Mouse (Mus musculus): ENCODE data around the gene Sfn.
A peak's percentile ranks its signal among the peaks of the same experiment; 100 is the strongest.

Gene Sfn

DNA sequence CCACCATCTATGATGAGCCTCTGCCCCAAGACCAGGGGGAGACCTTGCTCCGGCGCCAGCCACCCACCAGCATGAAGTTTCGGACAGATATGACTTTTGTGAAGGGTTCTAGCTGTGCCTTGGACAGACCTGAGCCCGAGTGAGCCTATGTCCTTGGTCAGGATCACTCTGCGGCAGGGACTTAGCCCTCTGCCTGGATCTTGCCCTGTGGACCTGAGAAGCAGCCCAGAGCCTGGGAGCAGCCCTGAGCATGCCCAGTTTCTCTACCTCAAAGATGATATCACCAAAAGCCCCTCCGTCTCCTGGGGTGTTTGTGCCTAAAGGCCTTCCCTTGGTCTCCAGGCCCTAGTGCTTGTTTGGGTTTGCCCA, 18.3 kb downstream of the Sfn start:
- DNase-seq (ENCODE audit: low spot score in 2 of 2) = no peak

DNA sequence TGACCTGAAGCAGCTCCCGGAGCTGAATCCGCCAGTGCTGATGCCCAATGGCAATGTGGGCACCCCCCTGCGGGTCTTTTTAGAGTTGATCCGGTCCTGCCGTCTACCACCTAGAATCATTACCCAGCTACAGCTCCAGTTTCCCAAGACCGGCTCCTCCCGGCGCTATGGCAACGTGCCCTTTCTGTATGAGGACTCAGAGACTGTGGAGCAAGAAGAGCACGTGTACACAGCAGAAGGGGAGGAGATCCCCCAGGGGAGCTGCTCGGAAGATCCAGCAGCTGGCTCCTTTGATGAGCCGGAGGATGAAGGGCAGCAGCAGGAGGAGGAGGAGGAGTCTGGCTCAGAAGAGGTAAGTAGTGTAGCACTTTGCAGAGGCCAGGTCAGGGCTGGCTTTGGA, 24.0 kb downstream of the Sfn start:
- no peak for DNase-seq (ENCODE audit: low spot score in 2 of 2)

DNA sequence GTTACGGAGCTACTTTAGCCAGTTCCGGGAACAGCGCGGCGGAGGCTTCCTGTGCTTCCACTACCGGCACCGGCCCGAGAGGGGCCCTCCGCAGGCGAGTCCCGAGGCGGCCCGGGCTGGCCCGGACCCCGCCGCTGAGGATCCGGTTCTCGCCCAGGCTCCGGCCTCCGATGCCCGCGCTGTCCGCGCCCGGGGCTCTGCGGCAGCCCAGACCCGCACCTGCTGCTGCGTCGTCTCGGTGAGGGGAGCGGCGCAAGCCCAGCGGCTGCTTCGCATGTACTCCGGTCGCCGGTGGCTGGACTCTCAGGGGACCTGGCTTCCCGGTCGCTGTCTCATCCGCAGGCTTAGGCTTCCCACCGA, 27.1 kb downstream of the Sfn start:
- DNase-seq (ENCODE audit: low spot score in 2 of 2) = no peak

DNA sequence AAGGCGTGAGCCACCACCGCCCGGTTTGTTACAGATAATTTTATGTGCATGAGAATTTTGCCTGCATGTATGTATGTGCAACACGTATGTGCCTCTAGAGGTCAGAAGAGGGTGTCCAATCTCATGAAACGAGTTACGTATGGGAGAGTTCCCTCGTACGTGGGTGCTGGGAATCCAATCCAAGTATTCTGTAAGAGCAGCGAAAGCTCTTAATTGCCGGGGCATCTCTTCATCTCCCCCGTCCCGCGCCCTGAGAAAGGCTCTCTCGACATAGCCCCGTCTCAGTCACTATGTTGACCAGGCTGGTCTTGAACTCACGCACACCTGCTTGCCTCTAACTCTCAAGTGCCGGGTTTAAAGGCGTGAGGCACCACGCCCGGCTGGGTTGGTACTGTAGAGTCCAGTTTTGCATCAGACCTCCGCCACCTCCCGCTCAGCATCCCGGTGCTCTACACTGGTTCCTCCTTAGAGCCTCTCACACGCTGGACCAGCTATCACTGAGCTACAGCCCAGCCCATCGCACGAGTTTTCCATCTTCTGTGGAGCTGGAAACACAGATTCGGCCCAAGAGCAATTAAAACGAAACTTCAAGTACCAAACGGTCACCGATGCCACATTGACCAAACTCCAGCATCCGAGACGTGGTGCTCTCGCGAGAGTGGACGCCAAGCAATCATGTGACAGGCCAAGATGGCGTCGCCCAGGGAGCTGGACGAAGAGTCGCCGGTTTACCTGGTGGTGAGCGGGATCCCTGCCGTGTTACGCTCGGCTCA, 27.7 kb downstream of the Sfn start, which contains the start of gene Gpatch3:
TSS of gene Gpatch3 (plus strand) at position 676 of the 773 bp plus-strand sequence.
- DNase-seq (ENCODE audit: low spot score in 2 of 2) = peak; percentile 71 to 79

DNA sequence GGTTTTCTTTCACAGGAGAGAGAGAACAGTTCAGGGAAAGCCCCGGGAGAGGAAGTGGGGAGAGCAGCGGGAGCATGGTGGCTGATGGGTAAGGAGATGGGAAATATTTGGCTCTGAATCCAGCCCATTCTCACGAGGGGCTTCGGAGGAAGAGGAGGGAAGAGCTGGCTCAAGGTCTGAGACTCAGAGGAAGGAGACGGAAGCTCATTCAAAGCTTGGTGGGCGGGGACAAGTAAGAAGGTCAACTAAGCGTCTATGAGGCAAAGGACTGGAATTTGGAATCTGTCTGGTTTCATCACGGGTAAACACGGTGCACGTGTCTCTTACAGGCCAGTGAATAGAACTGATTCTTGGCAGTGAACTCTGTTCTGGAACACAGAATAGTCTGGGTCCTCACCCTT, 31.9 kb downstream of the Sfn start:
- no peak for DNase-seq (ENCODE audit: low spot score in 2 of 2)

DNA sequence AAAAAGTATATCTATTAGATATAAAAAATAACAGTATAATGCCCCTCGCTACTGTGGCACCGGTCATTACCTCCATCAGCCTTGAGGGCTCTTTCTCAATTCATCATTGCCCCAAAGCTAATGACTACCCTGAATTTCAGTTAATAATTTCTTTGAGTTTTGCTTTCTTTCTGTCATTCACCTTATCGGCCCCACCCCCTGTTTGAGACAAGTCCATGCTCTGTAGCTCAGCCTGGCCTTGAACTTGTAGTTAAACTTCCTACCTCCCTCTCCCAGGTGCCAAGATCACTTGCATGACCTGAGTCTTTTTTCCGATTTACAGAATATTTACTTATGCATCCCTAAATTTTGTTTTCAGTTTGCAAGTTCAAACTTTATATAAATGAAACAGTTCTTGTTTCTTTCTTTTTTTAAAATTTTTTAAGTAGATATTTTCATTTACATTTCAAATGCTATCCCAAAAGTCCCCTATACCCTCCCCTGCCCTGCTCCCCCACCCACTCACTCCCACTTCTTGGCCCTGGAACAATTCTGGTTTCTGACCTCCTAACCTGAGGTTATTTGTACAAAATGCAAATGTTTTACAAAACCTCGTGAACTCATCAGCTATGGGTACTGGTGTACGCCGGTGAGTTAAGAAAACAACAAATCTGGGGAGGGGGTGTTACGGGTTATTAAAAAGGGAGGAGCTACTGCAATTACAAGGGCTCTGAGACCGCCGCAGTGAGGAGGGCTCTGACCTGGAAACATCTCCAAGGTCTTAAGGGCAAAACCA, 32.5 kb downstream of the Sfn start:
- DNase-seq (ENCODE audit: low spot score in 2 of 2) = no peak

DNA sequence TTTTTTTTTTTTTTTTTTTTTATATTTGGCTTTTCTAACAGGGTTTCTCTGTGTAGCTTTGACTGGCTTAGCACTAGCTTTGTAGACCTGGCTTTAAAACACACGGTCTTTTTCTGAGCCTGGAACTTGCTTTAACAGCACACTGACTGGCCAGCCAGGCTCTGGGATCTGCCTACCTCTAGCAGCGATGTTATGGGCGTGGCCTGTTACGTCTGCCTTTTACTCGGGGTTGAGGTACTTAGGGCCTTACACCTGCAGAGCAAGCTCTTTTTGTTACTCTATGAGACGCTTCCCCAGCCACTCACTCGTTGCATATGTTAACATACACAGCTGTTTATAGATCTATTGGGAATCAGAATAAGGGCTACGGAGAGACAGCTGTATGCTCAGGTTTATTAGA, 34.7 kb downstream of the Sfn start:
- no peak for DNase-seq (ENCODE audit: low spot score in 2 of 2)

DNA sequence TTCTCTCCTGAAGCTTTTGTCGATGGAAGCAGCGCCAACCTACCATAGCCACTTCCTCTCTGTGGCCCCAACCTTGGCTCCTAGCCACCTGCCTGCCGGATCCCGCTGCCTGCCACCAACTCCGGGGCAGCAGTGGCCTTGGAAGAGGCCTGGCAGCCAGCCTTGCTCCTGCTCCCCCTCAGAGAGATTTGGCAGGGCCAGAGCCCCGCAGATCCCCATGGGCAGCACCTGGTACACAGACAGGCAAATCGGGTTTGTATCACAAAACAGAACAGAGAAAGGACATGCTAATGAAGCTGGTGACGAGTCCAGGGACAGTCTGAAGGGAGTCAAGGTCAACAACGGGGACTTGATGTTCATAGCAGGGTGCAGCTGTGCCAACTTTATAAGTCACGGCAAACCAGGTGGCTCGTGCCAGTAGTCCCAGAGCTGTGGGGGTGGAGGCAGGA, 38.8 kb downstream of the Sfn start:
- DNase-seq (ENCODE audit: low spot score in 2 of 2) = no peak

DNA sequence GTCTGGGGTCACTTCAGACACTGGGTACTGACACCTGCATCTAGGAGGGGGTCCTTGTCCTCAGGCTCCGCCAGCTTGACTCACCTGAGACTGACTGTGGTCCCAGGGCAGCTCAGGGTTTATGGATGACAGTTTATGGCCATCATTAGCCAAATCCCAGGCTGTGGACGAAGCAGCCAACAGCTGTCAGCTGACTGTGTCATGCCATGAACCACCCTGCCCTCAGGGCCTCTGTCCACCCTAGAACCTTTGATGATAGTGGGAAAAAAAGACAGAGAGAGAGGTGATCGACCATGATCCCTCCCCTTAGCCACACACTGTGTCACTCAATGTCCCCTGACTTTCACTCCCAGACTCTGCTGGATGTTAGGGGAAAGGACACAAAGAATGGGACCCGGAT, 40.3 kb downstream of the Sfn start:
- no peak for DNase-seq (ENCODE audit: low spot score in 2 of 2)

DNA sequence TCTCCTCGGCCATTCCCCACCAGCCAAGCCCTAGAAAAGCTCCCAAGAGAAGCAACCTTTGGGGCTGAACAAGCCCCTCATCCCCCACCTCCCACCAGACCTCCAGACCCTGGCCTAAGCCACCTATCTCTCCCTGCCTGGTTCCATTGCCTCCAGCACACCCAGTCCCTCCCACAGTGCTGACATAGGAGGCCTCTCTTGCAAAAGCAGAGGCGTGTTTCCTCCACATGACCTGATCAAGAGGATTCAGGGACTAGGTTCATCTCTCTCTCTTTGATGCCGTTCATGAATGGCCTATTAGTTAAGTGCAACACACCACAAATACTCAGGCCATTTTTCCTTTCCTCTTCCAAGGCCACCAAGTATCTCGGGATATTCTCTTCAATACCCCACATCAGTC, 42.1 kb downstream of the Sfn start:
- DNase-seq (ENCODE audit: low spot score in 2 of 2) = no peak

DNA sequence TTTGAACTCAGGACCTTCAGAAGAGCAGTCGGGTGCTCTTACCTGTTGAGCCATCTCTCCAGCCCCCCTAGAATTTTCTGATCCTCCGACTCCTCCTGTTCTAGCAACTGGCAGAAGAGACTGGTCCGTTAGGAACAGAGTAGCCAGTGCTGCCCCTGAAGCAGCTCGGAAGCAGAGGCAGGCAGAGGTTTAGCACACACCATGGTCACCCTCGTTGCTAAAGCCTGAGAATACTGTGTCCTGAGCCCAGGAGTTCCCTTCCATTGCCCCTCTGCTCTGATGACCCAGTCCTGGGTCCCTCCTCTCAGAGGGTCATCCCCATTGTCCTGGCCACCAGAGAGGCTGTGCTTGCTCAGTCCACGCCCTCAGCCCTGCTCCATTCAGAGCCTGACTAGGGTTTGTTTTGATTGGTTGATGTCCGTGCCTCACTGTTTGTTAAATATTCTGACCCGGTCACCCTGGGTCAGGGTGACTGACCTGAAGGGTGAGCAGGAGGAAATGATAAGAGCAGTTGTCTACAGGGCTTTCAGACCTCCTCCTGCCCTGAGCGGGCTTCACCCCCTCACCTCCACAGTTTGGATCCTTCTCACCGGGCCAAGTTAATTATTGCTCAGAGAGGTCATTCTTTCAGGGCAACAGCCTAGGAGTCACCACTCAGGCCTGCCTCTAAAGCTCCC, 44.8 kb downstream of the Sfn start:
- no peak for DNase-seq (ENCODE audit: low spot score in 2 of 2)

DNA sequence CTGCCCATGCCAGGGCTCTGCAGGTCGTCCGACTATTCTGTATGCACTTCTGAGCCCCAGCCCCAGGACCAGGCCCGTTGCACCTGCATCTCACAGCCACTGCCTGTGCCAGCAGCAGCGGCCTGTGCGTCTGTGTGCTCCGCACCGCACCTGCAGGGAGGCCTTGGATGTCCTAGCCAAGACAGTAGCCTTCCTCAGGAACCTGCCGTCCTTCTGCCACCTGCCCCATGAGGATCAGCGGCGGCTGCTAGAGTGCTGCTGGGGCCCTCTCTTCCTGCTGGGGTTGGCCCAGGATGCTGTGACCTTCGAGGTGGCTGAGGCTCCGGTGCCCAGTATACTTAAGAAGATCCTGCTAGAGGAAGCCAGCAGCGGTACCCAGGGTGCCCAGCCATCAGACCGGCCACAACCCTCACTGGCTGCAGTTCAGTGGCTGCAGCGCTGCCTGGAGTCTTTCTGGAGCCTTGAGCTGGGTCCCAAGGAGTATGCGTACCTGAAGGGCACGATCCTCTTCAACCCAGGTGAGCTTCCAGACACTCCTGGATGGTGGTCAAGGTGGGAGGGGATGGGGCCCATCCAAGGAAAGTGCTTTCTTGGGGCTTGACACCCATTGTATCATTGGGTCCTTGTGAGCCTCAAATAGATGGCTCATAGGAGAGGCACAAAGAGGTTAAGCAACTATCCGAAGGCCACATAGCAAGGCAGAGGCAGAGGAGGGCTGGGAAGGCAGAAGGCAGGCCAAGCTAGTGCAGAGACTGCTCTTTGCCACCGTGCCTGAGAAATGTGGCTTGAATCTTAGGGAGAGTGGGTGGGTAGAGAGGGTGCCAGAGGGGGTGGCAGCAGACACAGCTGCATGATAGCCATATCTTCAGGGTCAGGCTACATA, 48.3 kb downstream of the Sfn start:
- DNase-seq (ENCODE audit: low spot score in 2 of 2) = no peak

DNA sequence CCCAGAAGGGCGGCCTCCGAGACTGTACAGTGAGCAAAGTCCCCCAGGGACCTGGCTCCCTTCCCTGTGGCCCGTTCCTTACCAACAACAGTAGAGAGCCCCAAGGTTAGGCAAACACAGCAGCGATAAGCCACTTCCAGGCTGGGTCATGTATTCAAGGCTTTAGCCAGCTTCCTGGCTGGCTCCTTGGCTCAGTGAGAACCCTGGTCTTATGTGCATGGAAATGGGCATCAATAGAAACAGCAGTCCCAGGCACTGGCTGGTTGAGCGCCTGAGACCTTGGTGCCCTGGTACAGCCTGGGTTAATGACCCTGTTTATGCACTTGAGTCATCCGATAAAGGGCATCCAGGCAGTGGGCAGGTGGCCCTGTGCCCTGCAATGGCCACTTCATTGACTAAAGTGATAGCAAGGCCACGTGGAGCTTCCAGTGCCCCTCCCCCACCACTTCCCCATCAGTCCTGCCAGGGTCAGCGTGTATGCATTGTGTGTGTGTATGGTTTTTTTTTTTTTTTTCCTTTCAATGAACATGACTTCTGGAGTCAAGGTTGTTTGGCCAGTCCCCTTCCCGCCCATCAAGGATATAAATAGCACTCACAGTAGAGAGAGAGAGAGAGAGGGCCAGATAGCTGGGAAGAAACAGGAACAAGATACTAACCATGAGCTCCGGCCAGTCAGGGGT, 49.1 kb downstream of the Sfn start, which contains the start of gene Nr0b2:
TSS of gene Nr0b2 (plus strand) at position 609 of the 680 bp plus-strand sequence.
- DNase-seq (ENCODE audit: low spot score in 2 of 2) = no peak

DNA sequence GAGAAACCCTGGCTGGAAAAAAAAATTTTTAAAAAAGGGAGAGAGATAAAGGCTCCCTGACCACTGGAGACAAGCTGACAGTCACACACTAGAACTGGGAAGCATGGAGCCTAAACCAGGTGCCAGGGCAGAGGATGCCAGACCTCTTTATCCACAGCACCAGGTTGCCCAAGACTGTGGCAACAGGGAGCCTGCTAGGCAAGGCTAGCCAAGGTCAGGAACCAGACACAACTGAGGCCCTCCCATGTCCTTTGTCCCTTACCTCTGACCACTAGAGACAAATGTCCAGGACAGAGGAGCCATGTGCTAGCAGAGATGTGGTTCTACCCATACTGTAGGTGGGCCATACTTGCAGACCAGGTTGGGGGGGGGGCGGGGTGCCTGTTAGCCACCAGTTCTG, 49.9 kb downstream of the Sfn start:
- no peak for DNase-seq (ENCODE audit: low spot score in 2 of 2)
